Mouse (Mus musculus) T-cell, adult 2 months (primary cell): ENCODE data around the gene Nek9.

Experiments
- DNase-seq: peaks from one replicate; pipeline ENCODE4 v3.0.0; 2022; ENCODE audit warnings: low spot score

Nek9 gene

DNA sequence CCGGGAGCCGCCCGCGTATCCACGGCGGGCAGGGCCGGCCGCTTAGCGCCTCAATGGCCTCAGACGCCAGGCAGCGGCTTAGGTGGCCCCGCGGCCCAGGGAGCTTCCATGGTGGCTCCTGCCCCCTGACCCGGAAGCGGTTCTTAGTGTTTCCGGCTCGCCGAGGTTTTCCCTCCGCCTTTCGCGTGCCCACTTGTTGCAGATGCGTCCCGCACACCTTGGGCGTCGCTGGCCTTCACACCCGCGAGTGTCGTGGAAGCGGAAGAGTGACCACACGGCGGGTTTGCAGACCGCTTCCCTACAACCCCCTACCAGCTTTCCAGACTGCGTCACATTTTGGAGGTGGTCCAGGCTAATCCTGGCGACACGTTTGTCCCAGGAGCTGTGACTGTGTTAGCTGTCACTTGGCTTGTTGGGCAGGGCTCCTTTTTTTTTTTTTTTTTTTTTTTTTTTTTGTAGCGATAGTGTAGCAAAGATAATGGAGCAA, at the start of gene Nek9:
Nek9 (minus strand) TSS at position 120 of the 487 bp plus-strand sequence.
- DNase-seq: peak; percentile 91

DNA sequence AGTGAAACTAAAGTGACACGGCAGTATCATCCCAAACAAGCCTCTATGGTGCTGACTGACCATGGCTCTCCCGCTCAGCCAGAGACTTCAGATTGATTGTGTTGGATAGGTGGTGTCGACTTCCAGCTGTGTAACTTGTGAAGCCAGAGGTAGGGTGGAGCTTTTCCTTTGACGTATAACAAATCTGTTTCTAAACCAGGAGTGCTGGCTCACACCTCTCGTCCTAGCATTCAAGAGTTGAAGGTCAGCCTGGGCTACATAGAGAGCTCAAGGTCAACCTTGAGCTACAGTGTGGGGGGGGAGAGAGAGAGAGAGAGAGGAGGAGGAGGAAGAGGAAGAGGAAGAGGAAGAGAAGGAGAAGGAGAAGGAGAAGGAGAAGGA, 46.8 kb upstream of the Nek9 start:
- no peak for DNase-seq

GRCm38 (mm10) chr12:85385329-85385994, 46.3 kb upstream of the Nek9 start:
- no peak for DNase-seq

DNA sequence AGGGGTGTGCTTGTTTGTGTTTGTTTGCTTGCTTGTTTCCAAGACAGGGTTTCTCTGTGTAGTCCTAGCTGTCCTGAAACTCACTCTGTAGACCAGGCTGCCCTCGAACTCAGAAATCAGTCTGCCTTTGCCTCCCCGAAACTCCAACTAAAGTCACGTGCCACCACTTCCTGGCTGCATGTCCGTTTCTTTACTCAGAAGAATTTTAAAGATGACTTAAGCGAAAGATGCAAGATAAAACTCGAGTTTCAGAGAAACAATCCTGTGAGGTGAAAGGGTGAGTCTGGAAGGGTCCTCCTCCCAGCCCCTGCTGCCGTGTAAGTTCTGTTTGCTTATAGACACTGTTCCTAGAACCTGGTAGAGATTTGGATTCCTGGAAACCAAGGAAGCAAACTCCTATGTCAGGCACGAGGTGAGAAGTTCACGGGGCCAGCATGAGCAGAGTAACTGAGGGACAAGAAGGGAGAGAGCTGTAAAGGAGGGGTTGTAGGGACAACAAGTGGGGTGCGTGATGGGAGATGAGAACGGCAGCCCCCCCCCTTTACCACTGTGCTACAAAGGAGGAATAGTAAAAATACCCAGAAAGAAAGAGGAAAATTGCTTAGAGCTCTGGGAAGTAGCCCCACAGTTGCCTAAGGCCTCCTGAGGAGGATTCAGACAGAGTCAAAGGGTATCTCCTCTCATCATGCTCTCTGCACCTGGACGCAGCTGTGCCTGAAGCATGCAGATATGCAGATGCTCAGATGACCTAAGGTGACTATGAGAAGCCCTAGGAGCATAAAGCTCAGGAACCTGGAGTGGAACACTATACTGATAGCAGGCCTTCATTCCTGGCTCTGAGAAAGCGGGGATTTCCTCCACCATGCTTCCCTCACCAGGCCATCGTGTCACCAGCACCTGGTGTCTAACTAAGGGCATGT, 43.9 kb upstream of the Nek9 start:
- DNase-seq: peak; percentile 24

DNA sequence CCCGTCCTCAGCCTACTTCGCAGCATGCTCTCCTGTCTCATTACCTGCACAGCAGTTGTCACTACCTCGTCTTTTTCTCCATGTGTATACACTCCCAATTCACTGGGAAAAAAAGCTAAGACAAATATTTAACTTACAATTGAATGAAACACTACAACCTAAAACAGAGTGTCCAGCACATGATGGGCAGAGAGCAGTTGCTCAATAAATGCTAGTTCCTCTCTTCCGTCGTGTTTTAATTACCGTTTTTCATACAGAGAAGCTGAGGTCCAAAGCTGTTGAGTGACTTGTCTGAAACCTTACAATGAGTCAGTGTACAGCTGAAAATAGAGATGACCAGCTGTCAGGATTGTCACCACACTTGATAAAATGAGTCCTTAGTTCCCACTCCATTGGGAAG, 42.4 kb upstream of the Nek9 start:
- no peak for DNase-seq

DNA sequence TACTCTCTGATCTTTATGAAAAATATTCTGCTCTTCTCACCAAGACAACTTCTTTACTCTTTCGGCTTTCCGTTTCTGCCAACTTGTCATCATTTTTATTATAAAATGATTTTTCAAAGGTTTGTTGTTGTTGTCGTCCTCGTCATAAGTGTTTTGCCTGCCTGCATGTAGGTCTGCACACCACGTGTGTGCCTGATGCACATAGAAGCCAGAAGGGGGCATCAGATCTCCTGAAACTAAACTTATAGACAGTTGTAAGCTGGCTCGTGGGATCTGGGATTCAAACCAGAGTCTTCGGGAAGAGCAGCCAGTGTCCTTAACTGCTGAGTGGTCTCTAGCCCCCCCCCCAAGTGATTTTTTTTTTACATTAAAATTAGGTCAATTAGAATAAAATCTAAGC, 41.8 kb upstream of the Nek9 start:
- DNase-seq: no peak

- DNase-seq: no peak
Measured at GRCm38 (mm10) chr12:85380308-85380707, 41.1 kb upstream of the Nek9 start.

DNA sequence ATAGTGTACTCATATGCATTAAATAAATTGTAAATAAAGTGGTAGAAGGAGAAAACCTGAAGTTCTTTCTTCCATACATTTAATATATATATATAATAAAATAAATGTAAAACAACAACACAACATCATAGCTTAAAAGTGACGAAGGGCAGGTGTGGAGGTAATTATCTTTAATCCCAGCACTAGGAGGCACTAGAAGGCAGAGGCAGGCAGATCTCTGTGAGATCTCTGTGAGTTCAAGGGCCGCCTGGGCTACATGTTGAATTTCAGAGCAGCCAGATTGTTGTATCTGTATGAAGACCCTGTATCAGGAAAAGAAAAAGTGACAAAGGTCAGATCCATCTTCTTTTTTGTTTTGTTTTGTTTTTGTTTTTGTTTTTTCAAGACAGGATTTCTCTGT, 39.1 kb upstream of the Nek9 start:
- peak; percentile 21 for DNase-seq

DNA sequence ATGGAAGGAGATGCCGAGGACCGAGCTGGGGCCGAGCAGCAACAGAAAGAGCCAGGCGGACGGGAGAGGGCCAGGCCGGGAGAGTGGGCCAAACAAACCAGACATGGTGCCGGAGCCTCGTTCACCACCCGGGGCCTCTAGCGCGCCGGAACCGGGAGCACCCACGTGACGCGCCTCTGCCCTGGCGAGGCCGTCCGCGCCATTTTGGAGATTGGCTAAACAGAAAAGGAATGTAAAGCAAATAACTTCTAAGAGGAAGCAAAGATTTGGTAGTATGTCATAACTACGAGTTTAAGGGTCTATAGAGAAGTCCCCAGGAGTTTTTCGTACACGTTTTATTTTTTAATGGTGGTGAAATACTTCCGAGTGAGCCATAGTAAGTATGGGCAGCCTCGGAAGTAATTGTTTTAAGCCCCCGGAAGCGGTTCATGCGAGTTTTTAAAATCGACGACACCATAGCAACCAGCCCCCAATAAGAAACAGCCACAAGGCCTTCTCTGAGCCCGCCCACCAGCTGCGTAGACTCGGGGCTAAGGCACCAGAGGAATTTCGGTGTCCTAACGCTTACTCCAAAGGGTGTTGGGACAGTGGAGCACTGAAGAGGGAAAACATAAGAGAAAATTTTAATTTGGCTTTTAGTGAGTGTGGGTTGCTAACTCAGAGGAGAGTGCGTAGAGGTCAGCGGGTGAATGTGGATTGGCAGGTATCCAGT, 35.6 kb upstream of the Nek9 start, which contains the start of gene Tmed10:
Tmed10 (minus strand) TSS at position 287 of the 712 bp plus-strand sequence.
- DNase-seq: peak; percentile 84

DNA sequence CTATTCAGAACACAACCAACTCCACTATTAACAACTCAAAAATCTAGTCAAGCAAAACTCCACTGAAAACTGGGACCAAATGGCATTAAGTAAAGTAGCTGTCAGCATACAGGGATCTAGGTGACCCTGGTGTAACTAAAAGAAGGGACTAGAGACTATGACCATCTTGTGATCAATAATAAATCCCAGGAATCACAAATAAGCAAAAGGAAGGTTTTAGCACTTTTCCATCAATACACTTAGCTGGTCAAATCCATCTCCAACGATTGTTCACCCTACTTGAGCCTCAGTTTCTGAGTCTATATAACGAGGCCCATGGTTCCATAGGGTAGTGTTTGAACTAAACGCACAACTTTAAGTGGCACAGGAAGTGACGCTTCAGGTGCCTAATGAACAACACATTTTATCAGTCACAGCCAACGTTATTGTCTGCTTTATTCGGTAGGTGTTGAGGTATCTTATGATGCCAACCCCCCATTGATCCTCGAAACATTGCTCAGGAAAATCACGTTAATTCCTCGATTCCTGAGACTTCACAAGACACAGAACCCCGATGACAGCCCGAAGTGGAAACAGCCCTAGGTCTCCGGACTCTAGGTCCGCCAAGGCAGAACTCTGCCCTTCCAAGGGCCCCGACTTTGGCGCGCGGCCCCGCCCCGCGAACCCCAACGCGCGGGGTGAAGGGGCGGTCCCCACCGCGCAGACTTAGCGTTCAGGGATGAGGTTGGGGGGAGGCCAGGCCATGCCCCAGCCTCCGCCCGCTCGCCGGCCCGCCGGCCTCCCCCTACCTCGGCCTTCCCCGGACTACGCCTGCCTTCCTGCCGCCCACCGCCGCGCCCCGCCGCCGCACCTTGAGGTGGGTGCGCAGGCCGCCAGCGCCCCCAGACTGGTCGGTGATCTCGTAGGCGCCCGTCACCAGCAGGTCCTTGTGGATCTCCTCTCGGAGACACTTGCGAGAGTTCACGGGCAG, 34.7 kb upstream of the Nek9 start:
- DNase-seq: peak; percentile 72

DNA sequence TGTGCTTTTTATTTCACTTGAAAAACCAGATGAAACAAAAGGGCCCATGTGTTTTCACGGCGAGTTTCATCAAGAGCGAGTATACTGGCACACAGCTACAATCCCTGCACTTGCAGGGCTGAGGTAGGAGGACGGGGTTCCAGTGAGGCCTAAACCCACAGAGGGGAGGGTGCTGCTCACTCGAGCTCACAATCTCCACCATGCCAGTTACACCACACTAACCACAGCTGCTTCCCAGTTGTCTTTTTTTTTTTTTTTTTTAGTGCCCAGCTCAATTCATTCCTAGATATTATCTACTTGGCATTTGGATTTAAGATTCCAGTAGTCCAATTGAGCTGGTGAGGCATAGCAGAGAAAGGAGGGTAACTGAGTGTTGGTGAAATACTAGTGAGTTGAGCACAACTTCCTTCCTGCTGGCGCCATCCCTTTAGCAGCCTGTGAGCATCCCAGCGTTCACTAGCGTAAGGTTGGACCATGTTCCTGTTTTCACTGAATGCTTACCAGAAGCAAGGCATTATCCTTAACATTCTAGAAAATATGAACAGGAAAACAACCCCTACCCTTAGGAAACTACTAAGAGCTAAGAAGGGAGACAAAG, 33.0 kb upstream of the Nek9 start:
- DNase-seq: no peak

DNA sequence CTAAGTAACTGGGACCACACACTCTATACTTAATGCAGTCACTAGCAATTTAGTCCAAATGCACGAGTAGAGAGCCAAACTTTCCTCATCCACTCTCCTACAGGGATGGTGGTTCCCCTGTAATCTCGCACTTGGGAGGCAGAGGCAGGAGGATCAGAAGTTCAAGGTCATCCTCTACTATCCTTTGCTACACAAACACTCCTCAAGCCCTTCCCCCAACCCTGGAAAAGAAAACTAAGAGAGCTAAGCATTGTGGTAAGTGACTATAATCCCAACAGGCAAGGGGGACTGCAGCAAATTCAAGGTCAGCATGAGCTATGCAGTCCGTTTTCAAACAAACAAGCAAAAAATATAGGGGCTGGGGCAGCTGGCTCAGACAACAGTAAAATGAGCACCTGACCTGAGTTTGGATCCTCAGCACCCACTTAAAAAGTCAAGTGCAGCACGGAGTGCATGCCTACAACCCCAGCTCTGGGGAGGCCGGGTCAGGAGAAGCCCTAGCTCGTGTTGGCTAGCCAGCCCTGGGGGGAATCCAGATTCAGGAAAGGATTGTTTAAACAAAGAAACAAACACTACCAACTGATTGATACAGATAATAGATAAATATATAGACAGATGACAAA, 29.4 kb upstream of the Nek9 start:
- no peak for DNase-seq

- DNase-seq: no peak
Measured at GRCm38 (mm10) chr12:85366271-85366670, 27.1 kb upstream of the Nek9 start.

DNA sequence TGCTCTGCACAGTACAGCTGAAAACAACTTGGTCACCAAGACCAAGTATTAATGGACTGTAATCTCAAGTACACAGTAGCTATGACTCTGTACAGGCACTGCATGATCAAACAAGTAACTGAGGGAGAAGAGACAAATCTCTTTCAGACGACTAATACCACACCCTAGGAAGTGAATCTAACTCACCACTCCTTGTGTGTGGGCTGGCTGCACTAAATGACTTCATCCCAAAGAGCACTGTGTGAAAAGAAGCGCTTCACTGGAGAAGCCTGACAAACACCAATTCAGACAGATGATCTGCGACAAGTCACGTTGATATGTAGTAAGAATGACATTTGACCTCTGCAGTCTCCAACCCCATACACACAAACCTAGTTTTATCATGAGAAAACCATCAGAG, 23.3 kb upstream of the Nek9 start:
- DNase-seq: no peak

GRCm38 (mm10) chr12:85361580-85361979, 22.4 kb upstream of the Nek9 start:
- no peak for DNase-seq

GRCm38 (mm10) chr12:85361165-85361564, 22.0 kb upstream of the Nek9 start:
- DNase-seq: no peak

DNA sequence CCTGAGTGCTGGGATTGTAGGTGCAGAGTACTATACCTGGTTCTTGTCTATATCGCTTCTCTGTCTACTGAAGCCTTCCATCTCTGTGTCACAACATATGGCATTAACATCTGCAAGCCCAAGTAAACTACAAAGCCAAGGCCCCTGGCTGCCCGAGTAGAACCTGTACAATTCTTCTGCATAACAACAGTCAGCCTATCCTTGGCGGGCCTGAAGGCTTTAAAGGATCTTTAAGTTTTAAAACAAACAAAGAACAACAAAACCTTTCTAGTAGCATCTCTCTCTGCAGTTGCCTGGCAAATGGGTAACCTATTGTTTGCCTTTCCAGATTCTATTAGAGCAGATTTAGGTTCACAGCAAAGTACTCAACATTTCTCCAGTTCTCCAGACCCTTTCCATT, 14.9 kb upstream of the Nek9 start:
- DNase-seq: no peak

- no peak for DNase-seq
Measured at GRCm38 (mm10) chr12:85350407-85351232, 11.5 kb upstream of the Nek9 start.

GRCm38 (mm10) chr12:85348338-85348737, 9.2 kb upstream of the Nek9 start:
- no peak for DNase-seq

DNA sequence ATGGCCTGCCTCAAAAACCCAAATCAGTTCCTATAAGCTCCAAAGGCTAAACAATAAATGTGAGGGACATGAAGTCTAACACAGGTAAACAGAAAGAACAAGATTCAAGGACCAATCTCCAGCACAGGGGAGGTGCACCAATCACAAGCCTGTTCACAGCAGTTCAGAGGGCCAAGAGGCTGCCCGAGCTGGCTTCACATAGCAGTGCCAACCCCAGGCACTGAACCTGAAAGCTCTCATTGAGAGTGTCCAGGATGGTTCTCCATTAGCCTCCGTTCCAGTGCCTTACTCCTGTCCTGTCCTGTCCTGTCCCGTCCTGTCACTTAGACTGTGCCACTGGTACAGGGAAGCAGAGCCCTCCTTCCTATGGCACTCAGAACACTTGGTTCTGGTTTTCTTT, 8.0 kb upstream of the Nek9 start:
- DNase-seq: no peak
